Mouse (Mus musculus) retina, embryonic 14.5 days (tissue): ENCODE data around the gene Myb.

ENCODE experiments used
- DNase-seq: peaks from one replicate; pipeline ENCODE4 v3.0.0-alpha.2; 2015; ENCODE audit warnings: low spot score

Gene Myb

GRCm38 (mm10) chr10:21077151-21077719 lies 83.5 kb downstream of the Myb start:
- no peak for DNase-seq

GRCm38 (mm10) chr10:21076731-21077130 lies 84.1 kb downstream of the Myb start:
- DNase-seq: no peak

GRCm38 (mm10) chr10:21076137-21076536 lies 84.6 kb downstream of the Myb start:
- DNase-seq: no peak
